Mouse (Mus musculus): Measurements from ENCODE around the gene Dnaja2. TPM values are rescaled to one million over a fixed set of nuclear protein-coding genes. Genes with fewer than 3 reads are reported as not detected.

Dnaja2 gene
- polyA plus RNA-seq, 1 experiment from 2014 or later: 156 TPM

- H3K27ac ChIP-seq: no peak overlapping the region
- no peaks in the 10 kb centered on the region for H3K27me3 ChIP-seq (replicated peaks)
- no peaks in the 10 kb centered on the region for H3K9me3 ChIP-seq
- no peak overlapping the region for H3K4me2 ChIP-seq
- no peak overlapping the region for H3K4me3 ChIP-seq (replicated peaks)
- WGBS: 80% methylated on average over 4 of the region's 4 CpGs
- H3K4me1 ChIP-seq: no peaks in the 10 kb centered on the region
- H3K36me3 ChIP-seq: peaks cover 20% of the 10 kb centered on the region
- no peak overlapping the region for H3K9ac ChIP-seq
- ATAC-seq (ENCODE audit: insufficient read depth, low FRiP score, low read depth): no peak
These were observed 37.8 kb downstream of the Dnaja2 start for GRCm38 (mm10) chr8:85517336-85517735.

GRCm38 (mm10) chr8:85515391-85515790 is 39.8 kb downstream of the Dnaja2 start:
- Histone ChIP-seq H3K27ac (no peak overlapping the region), H3K4me3 (replicated peaks) (no peak overlapping the region), H3K9ac (no peak overlapping the region), H3K27me3 (replicated peaks) (no peaks in the 10 kb centered on the region), H3K36me3 (peaks cover 8% of the 10 kb centered on the region), H3K4me2 (no peak overlapping the region), H3K9me3 (no peaks in the 10 kb centered on the region), H3K4me1 (no peaks in the 10 kb centered on the region)
- WGBS: 73% methylated on average over 7 of the region's 7 CpGs
- ATAC-seq (ENCODE audit: insufficient read depth, low FRiP score, low read depth): no peak

GRCm38 (mm10) chr8:85513283-85513682 is 41.9 kb downstream of the Dnaja2 start:
- Histone ChIP-seq H3K4me2 (no peak overlapping the region), H3K4me3 (replicated peaks) (no peak overlapping the region), H3K27ac (no peak overlapping the region), H3K36me3 (peaks cover 5% of the 10 kb centered on the region), H3K27me3 (replicated peaks) (no peaks in the 10 kb centered on the region), H3K9ac (no peak overlapping the region), H3K4me1 (no peaks in the 10 kb centered on the region), H3K9me3 (no peaks in the 10 kb centered on the region)
- WGBS: 84% methylated on average over 4 of the region's 4 CpGs
- no peak for ATAC-seq (ENCODE audit: insufficient read depth, low FRiP score, low read depth)

- no peak for ATAC-seq (ENCODE audit: insufficient read depth, low FRiP score, low read depth)
- H3K4me1 ChIP-seq: no peaks in the 10 kb centered on the region
- no peak overlapping the region for H3K9ac ChIP-seq
- no peak overlapping the region for H3K4me3 ChIP-seq (replicated peaks)
- H3K27ac ChIP-seq: no peak overlapping the region
- no peak overlapping the region for H3K4me2 ChIP-seq
- no peaks in the 10 kb centered on the region for H3K27me3 ChIP-seq (replicated peaks)
- WGBS: 89% methylated on average over 8 of the region's 8 CpGs
- peaks cover 3% of the 10 kb centered on the region; the same call in 1 of the 2 replicates for H3K36me3 ChIP-seq
- H3K9me3 ChIP-seq: no peaks in the 10 kb centered on the region
These were observed 42.9 kb downstream of the Dnaja2 start for GRCm38 (mm10) chr8:85512234-85512633.

GRCm38 (mm10) chr8:85508661-85509060 is 46.5 kb downstream of the Dnaja2 start:
- H3K4me3 ChIP-seq (replicated peaks): no peak overlapping the region
- 82% methylated on average over 4 of the region's 4 CpGs for WGBS
- no peaks in the 10 kb centered on the region for H3K27me3 ChIP-seq (replicated peaks)
- H3K9me3 ChIP-seq: no peaks in the 10 kb centered on the region
- H3K27ac ChIP-seq: no peak overlapping the region
- H3K4me1 ChIP-seq: no peaks in the 10 kb centered on the region
- ATAC-seq (ENCODE audit: insufficient read depth, low FRiP score, low read depth): no peak
- no peak overlapping the region for H3K4me2 ChIP-seq
- no peak overlapping the region for H3K9ac ChIP-seq
- peaks cover 6% of the 10 kb centered on the region; the same call in 1 of the 2 replicates for H3K36me3 ChIP-seq

- Histone ChIP-seq H3K27ac (no peak overlapping the region), H3K4me3 (replicated peaks) (no peak overlapping the region), H3K27me3 (replicated peaks) (no peaks in the 10 kb centered on the region), H3K9ac (no peak overlapping the region), H3K36me3 (peaks cover 6% of the 10 kb centered on the region; the same call in 1 of the 2 replicates), H3K4me1 (no peaks in the 10 kb centered on the region), H3K9me3 (no peaks in the 10 kb centered on the region), H3K4me2 (no peak overlapping the region)
- WGBS: 82% methylated on average over 4 of the region's 4 CpGs
- no peak for ATAC-seq (ENCODE audit: insufficient read depth, low FRiP score, low read depth)
These were observed 48.5 kb downstream of the Dnaja2 start for GRCm38 (mm10) chr8:85506620-85507019.

GRCm38 (mm10) chr8:85504704-85505103 is 50.4 kb downstream of the Dnaja2 start:
- Histone ChIP-seq H3K4me1 (no peaks in the 10 kb centered on the region), H3K4me2 (no peak overlapping the region), H3K27ac (no peak overlapping the region), H3K9ac (no peak overlapping the region), H3K4me3 (replicated peaks) (no peak overlapping the region), H3K27me3 (replicated peaks) (no peaks in the 10 kb centered on the region), H3K36me3 (peaks cover 6% of the 10 kb centered on the region; the same call in 1 of the 2 replicates), H3K9me3 (no peaks in the 10 kb centered on the region)
- no peak for ATAC-seq (ENCODE audit: insufficient read depth, low FRiP score, low read depth)
- WGBS: 85% methylated on average over 6 of the region's 6 CpGs

- 0 out of 2 replicates have a peak, but pooled peaks cover 6% of the 10 kb centered on the region for H3K4me1 ChIP-seq
- H3K9me3 ChIP-seq: no peaks in the 10 kb centered on the region
- H3K4me2 ChIP-seq: no peak overlapping the region
- H3K4me3 ChIP-seq (replicated peaks): no peak overlapping the region
- ATAC-seq (ENCODE audit: insufficient read depth, low FRiP score, low read depth): no peak
- no peak overlapping the region for H3K9ac ChIP-seq
- no peaks in the 10 kb centered on the region for H3K27me3 ChIP-seq (replicated peaks)
- peaks cover 6% of the 10 kb centered on the region; the same call in 1 of the 2 replicates for H3K36me3 ChIP-seq
- H3K27ac ChIP-seq: no peak overlapping the region
- 62% methylated on average over 3 of the region's 3 CpGs for WGBS
These were observed 52.1 kb downstream of the Dnaja2 start for GRCm38 (mm10) chr8:85503065-85503464.

GRCm38 (mm10) chr8:85502381-85502780 is 52.8 kb downstream of the Dnaja2 start:
- H3K9ac ChIP-seq: no peak overlapping the region
- 74% methylated on average over 2 of the region's 2 CpGs for WGBS
- no peak overlapping the region for H3K4me2 ChIP-seq
- no peaks in the 10 kb centered on the region for H3K27me3 ChIP-seq (replicated peaks)
- no peak overlapping the region for H3K27ac ChIP-seq
- no peaks in the 10 kb centered on the region for H3K9me3 ChIP-seq
- no peak overlapping the region for H3K4me3 ChIP-seq (replicated peaks)
- ATAC-seq (ENCODE audit: insufficient read depth, low FRiP score, low read depth): no peak
- 0 out of 2 replicates have a peak, but pooled peaks cover 6% of the 10 kb centered on the region for H3K4me1 ChIP-seq
- H3K36me3 ChIP-seq: peaks cover 6% of the 10 kb centered on the region; the same call in 1 of the 2 replicates

- no peak overlapping the region for H3K27ac ChIP-seq
These were observed 54.0 kb downstream of the Dnaja2 start for GRCm38 (mm10) chr8:85500955-85501685.

GRCm38 (mm10) chr8:85500460-85500859 is 54.7 kb downstream of the Dnaja2 start:
- Histone ChIP-seq H3K27ac (no peak overlapping the region), H3K27me3 (replicated peaks) (no peaks in the 10 kb centered on the region), H3K4me1 (0 out of 2 replicates have a peak, but pooled peaks cover 6% of the 10 kb centered on the region), H3K4me3 (replicated peaks) (no peak overlapping the region), H3K9ac (no peak overlapping the region), H3K4me2 (no peak overlapping the region), H3K36me3 (peaks cover 3% of the 10 kb centered on the region; the same call in 1 of the 2 replicates), H3K9me3 (no peaks in the 10 kb centered on the region)
- ATAC-seq (ENCODE audit: insufficient read depth, low FRiP score, low read depth): no peak
- WGBS: 84% methylated on average over 10 of the region's 10 CpGs

More at GRCm38 (mm10) chr8:85500955-85501685, 54.0 kb downstream of the Dnaja2 start:
- no peak overlapping the region for H3K9ac ChIP-seq
- peaks cover 6% of the 10 kb centered on the region; the same call in 1 of the 2 replicates for H3K36me3 ChIP-seq
- no peak for ATAC-seq (ENCODE audit: insufficient read depth, low FRiP score, low read depth)
- 0 out of 2 replicates have a peak, but pooled peaks cover 6% of the 10 kb centered on the region for H3K4me1 ChIP-seq
- H3K4me3 ChIP-seq (replicated peaks): no peak overlapping the region
- no peaks in the 10 kb centered on the region for H3K27me3 ChIP-seq (replicated peaks)
- no peaks in the 10 kb centered on the region for H3K9me3 ChIP-seq
- H3K4me2 ChIP-seq: no peak overlapping the region
- WGBS: 77% methylated on average over 11 of the region's 11 CpGs

GRCm38 (mm10) chr8:85498577-85498976 is 56.6 kb downstream of the Dnaja2 start:
- WGBS: 43% methylated on average over 2 of the region's 2 CpGs
- H3K4me1 ChIP-seq: 0 out of 2 replicates have a peak, but pooled peaks cover 9% of the 10 kb centered on the region
- H3K27me3 ChIP-seq (replicated peaks): no peaks in the 10 kb centered on the region
- H3K4me3 ChIP-seq (replicated peaks): no peak overlapping the region
- no peak overlapping the region for H3K4me2 ChIP-seq
- no peaks in the 10 kb centered on the region for H3K36me3 ChIP-seq
- no peak for ATAC-seq (ENCODE audit: insufficient read depth, low FRiP score, low read depth)
- H3K9ac ChIP-seq: no peak overlapping the region
- peak overlapping the region; percentile 59; the same call in 1 of the 2 replicates for H3K27ac ChIP-seq
- no peaks in the 10 kb centered on the region for H3K9me3 ChIP-seq
